Mouse (Mus musculus): ENCODE results near the gene Uvrag.

The Uvrag gene

DNA sequence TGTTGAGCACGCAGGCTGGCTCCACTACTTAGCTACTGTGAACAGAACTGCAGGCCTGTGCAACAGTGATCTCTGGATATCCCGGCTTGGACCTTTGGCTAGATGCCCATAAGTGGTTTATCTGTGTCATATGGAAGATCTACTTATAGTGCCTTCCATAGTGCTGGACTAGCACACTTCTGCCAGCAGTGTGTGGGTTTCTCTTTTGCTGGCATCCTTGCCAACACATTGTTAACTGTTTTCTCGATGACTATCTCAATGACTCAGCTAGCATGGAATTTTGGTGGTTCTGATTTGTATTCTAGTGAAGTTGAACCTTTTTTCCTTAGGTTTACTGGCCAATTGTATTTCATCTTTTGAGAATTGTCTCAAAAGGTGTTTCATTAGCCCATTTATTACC is 117.0 kb downstream of the Uvrag start:
- no peak for DNase-seq (ENCODE audit: low read depth, low spot score)

DNA sequence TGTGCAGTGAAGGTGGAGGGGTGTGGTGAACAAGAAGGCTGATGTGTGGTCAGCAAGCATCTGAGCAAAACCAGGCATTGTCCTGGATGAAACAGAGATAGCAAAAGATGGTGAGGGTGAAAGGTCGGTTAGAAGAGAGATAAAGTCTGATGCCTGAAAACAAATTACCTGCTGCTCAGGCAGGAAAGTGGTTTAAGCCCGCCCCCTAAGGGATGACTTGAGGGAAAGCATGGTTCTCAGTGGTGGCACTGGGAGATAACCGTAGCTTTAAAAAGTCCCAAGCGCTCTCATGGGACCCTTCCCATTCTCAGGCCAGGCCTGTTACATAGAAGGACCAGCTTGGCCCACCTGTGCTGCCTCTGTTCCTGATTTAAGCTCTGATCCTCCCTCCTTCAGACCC is 119.7 kb downstream of the Uvrag start:
- no peak for DNase-seq (ENCODE audit: low read depth, low spot score)

DNA sequence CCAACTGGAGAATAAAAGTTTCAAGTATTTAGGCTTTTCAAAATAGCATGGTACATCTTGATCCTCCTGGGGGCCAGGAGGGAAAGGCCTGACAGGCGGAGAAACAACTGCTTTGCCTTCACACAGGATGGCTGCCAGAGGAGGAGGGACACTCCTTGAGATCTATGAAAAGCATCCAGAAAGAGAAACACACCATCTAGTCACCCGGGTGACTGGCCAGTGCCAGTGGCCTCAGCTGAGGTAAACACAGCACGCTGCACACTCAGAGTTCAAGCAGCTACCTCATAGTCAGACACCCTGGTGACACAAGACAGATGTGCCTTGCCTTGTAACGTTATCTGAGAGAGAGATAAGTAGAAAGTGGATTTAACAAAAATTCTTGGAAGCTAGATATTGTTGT is 120.6 kb downstream of the Uvrag start:
- DNase-seq (ENCODE audit: low read depth, low spot score), result no peak

DNA sequence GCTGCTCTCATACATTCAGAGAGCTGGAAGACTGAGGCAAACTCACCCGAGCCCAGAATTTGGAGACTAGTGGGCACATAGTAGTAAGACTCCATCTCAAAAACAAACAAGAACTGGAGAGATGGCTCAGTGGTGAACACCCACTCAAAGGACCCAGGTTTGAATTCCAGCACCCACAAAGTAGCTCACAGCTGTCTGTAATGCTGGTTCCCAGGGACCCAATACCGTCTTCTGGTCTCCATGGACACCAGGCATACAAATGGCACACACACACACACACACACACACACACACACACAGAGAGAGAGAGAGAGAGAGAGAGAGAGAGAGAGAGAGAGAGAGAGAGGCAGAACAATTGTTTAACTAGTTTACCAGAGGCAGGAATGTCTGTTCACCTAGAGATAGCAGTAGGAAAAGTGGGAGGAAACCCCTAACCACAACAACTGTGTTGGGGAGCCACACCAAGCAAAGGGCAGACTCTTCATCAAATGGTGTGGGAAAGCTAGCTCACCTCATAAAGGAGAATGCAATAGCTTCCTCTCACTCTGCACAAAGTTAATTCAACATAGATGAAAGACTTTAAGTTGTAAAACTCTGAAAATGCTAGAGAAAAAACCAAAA is 123.6 kb downstream of the Uvrag start:
- DNase-seq (ENCODE audit: low read depth, low spot score), result no peak

DNA sequence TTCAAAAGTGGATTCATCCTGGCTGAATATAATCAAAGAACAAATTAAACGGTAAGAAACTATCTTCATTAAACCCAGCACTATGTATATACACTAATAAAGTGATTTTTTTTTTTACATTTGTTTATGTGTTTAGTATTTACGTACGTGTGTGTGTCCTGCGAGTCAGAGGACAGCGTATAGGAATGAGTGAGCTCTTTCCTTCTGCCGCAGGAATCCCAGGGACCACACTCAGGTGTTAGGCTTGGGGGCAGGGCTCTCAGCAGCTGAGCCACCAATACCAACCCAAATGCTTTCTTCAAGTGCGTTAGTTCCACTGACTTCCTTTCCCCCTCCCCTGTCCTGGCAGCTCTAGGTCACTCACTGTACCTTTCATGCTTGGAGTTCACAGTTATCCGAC is 125.0 kb downstream of the Uvrag start:
- no peak for DNase-seq (ENCODE audit: low read depth, low spot score)

DNA sequence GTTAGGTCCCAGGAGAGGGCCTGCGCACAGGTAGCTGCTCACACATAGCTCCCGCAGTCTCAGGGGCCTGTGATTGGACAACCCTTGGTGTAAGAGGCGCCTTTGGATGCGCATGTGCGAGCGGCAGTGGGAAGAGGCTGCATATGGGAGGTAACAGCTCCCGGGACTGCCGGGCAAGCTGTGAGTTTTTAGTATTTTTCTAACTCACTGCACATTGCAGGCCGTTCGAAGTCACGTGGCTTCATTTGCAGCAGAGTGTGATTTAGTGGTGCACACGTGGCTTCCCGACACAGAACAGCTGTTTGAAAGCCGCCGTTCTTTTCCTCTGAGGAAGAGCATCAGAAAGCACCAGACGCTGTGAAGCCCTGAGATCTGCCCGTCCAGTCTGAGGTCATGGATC is 125.5 kb downstream of the Uvrag start:
- DNase-seq (ENCODE audit: low read depth, low spot score), result peak; percentile 29

GRCm38 (mm10) chr7:99014620-99015019 is 126.3 kb downstream of the Uvrag start:
- no peak for DNase-seq (ENCODE audit: low read depth, low spot score)

DNA sequence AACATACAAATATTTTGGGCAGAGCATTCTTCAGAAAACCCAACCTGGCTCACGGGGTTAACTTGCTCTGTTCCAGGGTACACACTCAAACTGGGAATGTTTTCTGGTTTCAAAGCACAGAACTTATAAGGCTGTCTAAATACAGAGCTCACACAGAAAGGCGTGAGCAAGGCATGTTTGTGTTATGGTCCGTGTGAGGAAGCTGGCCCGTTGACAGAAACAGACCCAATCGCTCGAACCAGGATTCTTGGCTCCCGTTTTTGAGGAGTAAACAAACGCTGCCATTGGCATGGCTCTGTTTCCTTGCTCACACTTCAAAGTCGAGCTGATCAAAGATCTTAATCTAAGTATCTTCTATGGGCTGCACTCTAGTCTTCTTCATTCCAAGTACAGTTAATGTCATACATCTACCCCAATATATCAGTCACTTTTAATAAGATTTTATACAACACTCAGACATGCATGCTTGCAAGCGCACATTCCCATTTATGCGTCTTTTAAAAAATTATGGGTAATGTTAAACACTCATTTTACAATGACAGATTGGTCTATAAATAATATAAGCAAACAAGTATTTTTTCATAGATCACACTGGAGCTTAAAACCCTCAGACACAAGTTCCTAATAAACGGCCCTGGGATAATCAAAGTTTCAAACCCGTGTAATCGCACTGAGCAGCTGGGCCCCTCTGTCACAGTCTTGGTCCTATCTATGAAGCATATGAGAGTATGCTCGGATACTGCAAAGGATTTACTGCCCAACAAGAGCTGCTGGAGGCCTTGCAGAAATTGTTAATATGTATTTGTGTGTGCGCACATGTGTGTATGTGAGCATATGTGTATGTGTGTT is 133.2 kb downstream of the Uvrag start:
- no peak for DNase-seq (ENCODE audit: low read depth, low spot score)

- DNase-seq (ENCODE audit: low read depth, low spot score), result no peak
Observed at GRCm38 (mm10) chr7:99003231-99003630, 137.7 kb downstream of the Uvrag start.

DNA sequence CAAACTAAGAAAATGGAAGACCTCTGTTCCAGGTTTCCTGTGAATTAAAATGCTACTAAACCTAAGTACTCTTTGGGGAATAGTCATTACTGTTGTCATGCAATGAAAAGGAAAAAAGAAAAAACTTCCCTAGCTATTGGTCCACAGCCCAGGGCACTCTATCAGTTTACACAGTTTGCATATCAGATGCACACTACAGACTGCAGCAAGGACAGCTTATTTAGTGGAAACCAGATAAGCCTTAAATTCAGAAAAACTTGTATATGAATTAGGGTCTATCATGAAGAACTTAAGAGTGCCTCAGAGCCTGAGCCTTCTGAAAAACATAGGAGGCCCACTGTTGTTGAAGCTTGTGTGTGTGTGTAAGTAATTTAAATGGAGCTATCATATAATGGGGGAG is 142.2 kb downstream of the Uvrag start:
- DNase-seq (ENCODE audit: low read depth, low spot score), result no peak

DNA sequence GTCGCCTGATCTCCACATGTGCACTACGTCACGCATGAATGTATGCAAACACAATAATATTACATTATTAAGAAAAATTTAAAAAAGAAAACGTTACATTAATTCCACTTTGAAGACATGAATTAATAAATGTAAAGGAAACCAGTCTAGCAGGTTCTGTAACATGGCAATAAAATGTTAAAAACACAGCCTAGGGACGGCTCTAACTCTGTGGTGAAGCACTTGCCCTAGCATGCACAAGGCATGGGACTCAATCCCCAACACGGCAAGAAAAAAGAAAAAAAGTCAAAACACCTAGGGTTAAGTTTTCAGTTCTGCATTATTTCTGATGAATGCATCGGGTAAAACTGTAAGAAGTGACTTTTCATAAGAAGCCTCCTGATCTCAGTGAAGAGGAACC is 143.2 kb downstream of the Uvrag start:
- DNase-seq (ENCODE audit: low read depth, low spot score), result no peak

GRCm38 (mm10) chr7:98996791-98997190 is 144.2 kb downstream of the Uvrag start:
- no peak for DNase-seq (ENCODE audit: low read depth, low spot score)

DNA sequence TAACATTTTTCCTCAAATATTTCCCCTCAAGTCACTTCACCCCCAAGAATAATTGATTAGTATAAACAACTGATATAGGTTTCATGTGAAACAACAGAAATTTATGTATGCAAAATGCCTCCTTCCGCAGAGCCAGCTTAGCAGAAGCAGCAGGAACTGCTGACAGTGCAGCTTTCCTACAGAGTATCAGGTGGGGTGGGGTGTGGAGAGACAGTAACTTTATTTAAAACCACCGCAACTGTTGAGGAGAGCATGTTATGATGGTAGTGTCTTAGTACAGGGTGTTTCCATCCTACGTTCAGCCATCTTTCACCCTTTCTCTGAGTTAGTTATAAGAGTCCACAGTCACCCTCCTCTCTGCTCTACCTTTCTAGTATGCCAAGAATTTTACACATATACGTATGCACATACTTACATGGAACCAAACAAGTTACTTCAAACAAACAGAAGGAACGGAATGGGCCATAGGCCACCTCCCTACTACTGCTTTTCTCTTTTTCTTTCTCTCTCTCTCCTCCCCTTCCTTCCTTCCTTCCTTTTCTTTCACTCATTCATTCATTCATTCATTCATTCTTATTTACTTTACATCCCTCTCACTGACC is 145.7 kb downstream of the Uvrag start:
- DNase-seq (ENCODE audit: low read depth, low spot score), result no peak

DNA sequence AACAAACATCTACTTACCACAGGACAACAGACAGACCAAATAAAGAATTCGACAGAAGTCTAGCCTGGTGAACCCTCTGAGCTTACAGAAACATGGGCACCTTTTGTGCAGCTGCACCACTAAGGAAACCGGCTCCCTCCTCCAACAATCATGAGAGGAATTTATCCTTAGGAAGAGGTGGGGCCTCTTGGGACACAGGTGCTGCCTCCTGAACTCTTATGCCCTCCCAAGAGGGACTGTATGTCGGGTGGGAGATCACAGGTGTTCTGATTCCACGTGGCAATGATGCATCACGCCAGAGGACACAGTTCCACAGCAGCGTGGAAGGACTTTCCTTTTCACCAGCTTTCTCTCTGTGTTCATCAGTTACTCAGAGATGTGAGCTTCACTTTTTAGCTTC is 146.8 kb downstream of the Uvrag start:
- no peak for DNase-seq (ENCODE audit: low read depth, low spot score)

- DNase-seq (ENCODE audit: low read depth, low spot score), result no peak
Observed at GRCm38 (mm10) chr7:98993395-98993794, 147.5 kb downstream of the Uvrag start.

DNA sequence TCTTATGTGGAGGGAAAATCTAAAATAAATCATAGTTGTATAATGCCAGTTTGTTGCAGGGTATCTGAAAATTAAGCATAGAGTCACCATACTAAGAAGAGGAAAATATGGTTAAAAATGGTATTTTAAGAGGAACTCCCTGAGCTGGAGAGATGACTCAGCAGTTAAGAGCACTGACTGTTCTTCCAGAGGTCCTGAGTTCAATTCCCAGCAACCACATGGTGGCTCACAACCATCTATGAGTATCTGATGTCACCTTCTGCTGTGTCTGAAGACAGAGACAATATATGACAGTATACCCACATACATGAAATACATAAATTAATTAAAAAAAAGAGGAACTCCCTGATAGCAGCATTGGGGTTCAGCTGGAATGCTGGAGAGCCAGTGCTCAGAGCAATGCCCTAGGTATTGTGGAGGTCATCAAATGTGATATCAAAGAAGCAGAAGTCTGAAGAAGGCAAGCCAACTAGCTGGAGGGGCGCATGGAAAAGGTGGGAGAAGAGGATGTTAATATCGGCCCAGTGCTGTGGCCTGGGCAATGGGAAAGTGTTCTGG is 149.7 kb downstream of the Uvrag start:
- DNase-seq (ENCODE audit: low read depth, low spot score), result no peak

- no peak for DNase-seq (ENCODE audit: low read depth, low spot score)
Observed at GRCm38 (mm10) chr7:98990510-98990909, 150.4 kb downstream of the Uvrag start.

DNA sequence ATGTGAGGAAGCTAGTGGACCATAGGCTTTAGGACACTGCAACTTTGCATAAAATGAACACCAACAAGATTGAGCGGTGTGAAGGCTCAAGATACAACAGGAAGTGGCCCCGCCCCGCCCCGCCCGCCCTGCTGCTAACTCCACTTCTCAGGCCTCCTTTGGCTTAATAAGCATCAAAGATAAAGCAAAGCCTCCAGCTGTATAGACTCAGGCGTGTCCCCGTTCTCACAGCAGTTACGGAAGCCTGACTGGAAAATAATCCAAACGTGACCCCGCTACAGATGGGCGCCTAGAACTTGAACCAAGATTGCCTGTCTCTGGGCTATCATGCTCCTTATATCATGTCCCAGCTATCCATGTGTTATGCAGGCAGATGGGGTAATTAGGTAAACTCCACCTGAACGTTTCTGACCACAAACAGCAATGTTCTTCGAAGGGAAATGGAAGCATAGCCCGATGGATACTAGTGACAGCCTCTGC is 153.9 kb downstream of the Uvrag start:
- DNase-seq (ENCODE audit: low read depth, low spot score), result no peak

DNA sequence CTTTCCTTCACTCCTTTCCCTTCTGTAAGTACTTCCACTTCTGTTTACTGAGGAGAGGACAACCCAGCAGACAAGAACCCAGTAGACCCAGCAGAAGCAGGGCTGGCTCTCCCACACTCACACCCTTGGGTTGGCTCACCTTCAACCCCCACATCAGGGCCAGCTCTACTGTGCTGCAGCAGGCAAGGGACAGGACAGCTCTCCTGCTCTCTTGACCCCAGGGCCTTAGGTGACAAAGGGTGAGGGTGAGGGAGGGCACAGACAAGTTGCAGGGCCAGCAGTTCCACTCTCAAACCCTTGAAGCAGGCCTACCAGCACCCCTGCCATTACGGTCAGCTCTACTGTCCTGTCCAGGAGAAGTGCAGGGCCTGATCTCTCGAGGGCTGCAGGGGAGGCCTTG is 155.0 kb downstream of the Uvrag start:
- DNase-seq (ENCODE audit: low read depth, low spot score), result no peak

GRCm38 (mm10) chr7:98985489-98985888 is 155.5 kb downstream of the Uvrag start:
- DNase-seq (ENCODE audit: low read depth, low spot score), result no peak

DNA sequence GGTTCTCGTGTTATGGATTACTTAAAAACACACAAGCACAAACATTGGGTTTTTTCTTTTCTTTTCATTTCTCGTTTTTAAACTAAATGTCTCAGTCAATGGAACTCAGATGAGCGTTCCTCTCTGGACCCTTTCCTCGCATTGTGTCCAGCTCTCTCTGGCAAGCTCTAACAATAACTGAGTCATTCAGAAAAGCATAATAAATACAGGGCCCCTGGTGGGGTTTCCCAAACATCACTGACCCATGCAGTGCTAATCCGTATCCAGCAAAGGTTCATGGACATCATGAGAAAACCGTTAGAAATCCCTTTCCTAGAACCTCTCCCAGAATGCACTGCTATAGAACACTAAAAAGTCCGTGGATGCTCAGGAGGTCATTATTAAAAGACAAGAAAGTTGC is 156.6 kb downstream of the Uvrag start:
- no peak for DNase-seq (ENCODE audit: low read depth, low spot score)

DNA sequence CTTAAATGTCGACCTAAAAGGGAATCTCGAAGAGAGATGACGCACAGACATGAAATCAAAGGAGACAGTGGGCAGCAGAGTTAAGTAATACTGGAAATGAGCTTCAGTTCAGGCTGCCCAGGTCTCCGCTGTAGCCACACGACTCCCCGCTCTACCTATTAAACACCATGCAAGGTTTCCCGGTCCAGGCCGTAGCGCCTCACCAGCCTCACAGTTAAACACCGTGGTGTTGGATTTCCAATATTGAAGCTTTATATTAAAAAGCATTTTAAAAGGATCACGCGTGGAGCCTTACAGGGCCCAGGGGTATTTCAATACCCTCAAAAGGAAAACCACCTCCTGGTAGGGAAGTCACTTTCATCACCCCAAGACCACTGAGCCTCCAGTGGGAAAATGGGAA is 157.9 kb downstream of the Uvrag start:
- no peak for DNase-seq (ENCODE audit: low read depth, low spot score)

GRCm38 (mm10) chr7:98981423-98981822 is 159.5 kb downstream of the Uvrag start:
- no peak for DNase-seq (ENCODE audit: low read depth, low spot score)

Data from WW6 (cell line).